Mouse (Mus musculus): ENCODE measurements around the gene Tceanc.

DNA sequence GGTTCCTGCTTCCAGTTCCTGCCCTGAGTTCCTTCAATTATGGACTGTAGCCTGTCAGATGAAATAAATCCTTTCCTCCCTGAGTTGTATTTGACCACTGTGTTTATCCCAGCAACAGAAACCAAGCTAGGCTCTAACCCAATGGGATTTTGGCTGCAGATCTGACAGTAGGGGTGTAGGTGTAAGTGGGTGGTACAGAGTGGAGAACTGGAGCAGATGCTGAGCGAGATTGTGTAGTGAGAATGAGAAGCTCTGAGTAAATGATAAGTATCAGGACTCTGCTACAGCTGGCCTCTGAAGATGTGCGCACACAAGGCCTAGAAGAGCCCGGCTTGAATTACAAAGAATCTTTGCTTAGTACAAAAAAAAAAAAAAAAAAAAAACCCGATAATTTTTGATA is 6.3 kb downstream of the Tceanc start:
- no peak for TF ChIP-seq POLR2A (IDR thresholded peaks at IDR 0.05; ENCODE audit: borderline replicate concordance, insufficient read depth, low read length)
- no peak for TF ChIP-seq CTCF (IDR thresholded peaks at IDR 0.05; ENCODE audit: borderline replicate concordance, insufficient read depth, low read depth, low read length)
